Mouse (Mus musculus) ES-Bruce4 (cell line): ENCODE measurements around the gene Ubash3a. TPM values are rescaled to one million over a fixed set of nuclear protein-coding genes. Genes with fewer than 3 reads are reported as not detected.
A peak's percentile ranks its signal among the peaks of the same experiment; 100 is the strongest.

ENCODE experiments used
- H3K27ac ChIP-seq: 2 replicates; pipeline ENCODE4 v1.5.1; 2012; ENCODE audit warnings: low read length, inconsistent platforms; ENCODE audit not compliant: insufficient read depth
- H3K27me3 ChIP-seq: 2 replicates; pipeline ENCODE4 v1.6.1; 2012; ENCODE audit warnings: mild to moderate bottlenecking, low read length, inconsistent platforms; ENCODE audit not compliant: control insufficient read depth, poor library complexity, insufficient read depth, severe bottlenecking
- H3K36me3 ChIP-seq: 2 replicates; pipeline ENCODE4 v1.6.1; 2012; ENCODE audit warnings: inconsistent platforms, mild to moderate bottlenecking, low read length, moderate library complexity; ENCODE audit not compliant: control insufficient read depth, poor library complexity, insufficient read depth, severe bottlenecking
- H3K4me1 ChIP-seq: one replicate; pipeline ENCODE4 v1.8.1; 2011; ENCODE audit warnings: low read length; ENCODE audit not compliant: control insufficient read depth, insufficient read depth
- H3K4me3 ChIP-seq: 2 replicates; pipeline ENCODE4 v1.5.1; 2011; ENCODE audit warnings: low read depth, mild to moderate bottlenecking, low read length
- H3K9ac ChIP-seq: 2 replicates; pipeline ENCODE4 v1.6.1; 2012; ENCODE audit warnings: low read depth, mild to moderate bottlenecking, inconsistent platforms; ENCODE audit not compliant: poor library complexity, severe bottlenecking
- H3K9me3 ChIP-seq: replicated peaks from 2 replicates; pipeline ENCODE4 v1.6.1; 2012; ENCODE audit warnings: mild to moderate bottlenecking, low read length, inconsistent platforms; ENCODE audit not compliant: control insufficient read depth, poor library complexity, insufficient read depth, severe bottlenecking
- CTCF ChIP-seq: IDR thresholded peaks from one replicate; pipeline ENCODE4 v1.8.1; 2011; ENCODE audit warnings: low read depth, low read length
- EP300 ChIP-seq: IDR thresholded peaks from 2 replicates; pipeline ENCODE4 v1.6.1; 2011; ENCODE audit warnings: low read depth, low read length; ENCODE audit not compliant: insufficient read depth
- POLR2A ChIP-seq: IDR thresholded peaks from one replicate; pipeline ENCODE4 v1.8.1; 2011; ENCODE audit warnings: low read length; ENCODE audit not compliant: insufficient read depth
- polyA plus RNA-seq: library from polyadenylated mRNA; stranded (reverse); fragments of >200 nt; gene quantifications from 2 replicates; pipeline ENCODE4 v1.2.4, GENCODE M21; 2011; ENCODE audit warnings: low read depth; ENCODE audit not compliant: missing spikeins, insufficient read depth, insufficient read length

Gene Ubash3a
- polyA plus RNA-seq, 1 experiment: 3.5 TPM

- Histone ChIP-seq H3K4me1 (peaks cover 1% of the 10 kb centered on the region), H3K27me3 (no peaks in the 10 kb centered on the region), H3K4me3 (peak overlapping the region; percentile 69), H3K36me3 (no peaks in the 10 kb centered on the region), H3K9ac (peak overlapping the region; percentile 63), H3K9me3 (no peaks in the 10 kb centered on the region), H3K27ac (peak overlapping the region; percentile 68)
- no peak for TF ChIP-seq CTCF
- TF ChIP-seq EP300: no peak
- no peak for TF ChIP-seq POLR2A
Observed at GRCm38 (mm10) chr17:31295892-31296781, 88.5 kb downstream of the Ubash3a start.

Other genes with a start within 250 kb of the Ubash3a start
- 8.4 and 11.7 TPM in 2 replicates for gene Abcg1, start 150.2 kb upstream of the Ubash3a start, polyA plus RNA-seq
- not detected in 2 replicates for gene Tff3, start 78.2 kb upstream of the Ubash3a start, polyA plus RNA-seq
- not detected in 2 replicates for gene Tff2, start 63.6 kb upstream of the Ubash3a start, polyA plus RNA-seq
- gene Tff1, start 42.6 kb upstream of the Ubash3a start, polyA plus RNA-seq: not detected in 2 replicates
- gene Tmprss3, start 8.9 kb upstream of the Ubash3a start, polyA plus RNA-seq: 0.24 TPM in 1 of 2 replicates, not detected in the other
- gene Rsph1, start 69.5 kb downstream of the Ubash3a start, polyA plus RNA-seq: 11.3 and 11.5 TPM in 2 replicates
- 13.4 and 14.6 TPM in 2 replicates for gene Slc37a1, start 78.9 kb downstream of the Ubash3a start, polyA plus RNA-seq
- gene Pde9a, start 178.3 kb downstream of the Ubash3a start, polyA plus RNA-seq: 11.0 and 12.1 TPM in 2 replicates